Mouse (Mus musculus) forebrain, embryonic 12.5 days (tissue): ENCODE measurements around the gene Arf5. TPM values are rescaled to one million over a fixed set of nuclear protein-coding genes. Genes with fewer than 3 reads are reported as not detected.

Source experiments
- ATAC-seq: fragments of 200-750 bp; cut with Nextera tagmentation; 2 replicates; pipeline ENCODE4 v1.8.0; 2017; ENCODE audit warnings: moderate TSS enrichment; ENCODE audit not compliant: low FRiP score
- H3K27ac ChIP-seq: fragments of 300-500 bp; sonication (generic); 2 replicates; pipeline ENCODE4 v1.5.1; 2016; ENCODE audit warnings: mild to moderate bottlenecking
- H3K27me3 ChIP-seq: fragments of 300-500 bp; sonication (generic); 2 replicates; pipeline ENCODE4 v1.6.1; 2016; ENCODE audit warnings: mild to moderate bottlenecking
- H3K36me3 ChIP-seq: fragments of 300-500 bp; sonication (generic); replicated peaks from 2 replicates; pipeline ENCODE4 v1.6.1; 2016; ENCODE audit warnings: mild to moderate bottlenecking
- H3K4me1 ChIP-seq: fragments of 300-500 bp; sonication (generic); 2 replicates; pipeline ENCODE4 v1.6.1; 2016
- H3K4me2 ChIP-seq: fragments of 300-500 bp; sonication (generic); 2 replicates; pipeline ENCODE4 v1.6.1; 2016; ENCODE audit warnings: mild to moderate bottlenecking, moderate library complexity
- H3K4me3 ChIP-seq: fragments of 300-500 bp; sonication (generic); replicated peaks from 2 replicates; pipeline ENCODE4 v1.5.1; 2016; ENCODE audit warnings: mild to moderate bottlenecking
- H3K9ac ChIP-seq: fragments of 300-500 bp; sonication (generic); 2 replicates; pipeline ENCODE4 v1.6.1; 2016; ENCODE audit warnings: mild to moderate bottlenecking
- H3K9me3 ChIP-seq: fragments of 300-500 bp; sonication (generic); 2 replicates; pipeline ENCODE4 v1.6.1; 2016
- WGBS: fragments of 180-500 bp; shearing (Covaris S2); methylation state at CpG from one replicate; pipeline ENCODE4 v1.1.7; 2016; 5-methylcytosine and 5-hydroxymethylcytosine counted together
- polyA plus RNA-seq: library from polyadenylated mRNA; unstranded; fragments of >200 nt; fragmentation: Nextera tagmentation; extraction: Ambion mirVana; gene quantifications from 2 replicates; pipeline ENCODE4 v1.2.1, GENCODE M21; 2016

Gene Arf5
- polyA plus RNA-seq, 1 experiment from 2014 or later: 291 TPM

- Histone ChIP-seq H3K4me1 (peaks cover 24% of the 10 kb centered on the region), H3K27me3 (no peaks in the 10 kb centered on the region), H3K4me3 (no peak overlapping the region), H3K9me3 (no peaks in the 10 kb centered on the region), H3K36me3 (peaks cover 38% of the 10 kb centered on the region), H3K4me2 (no peak overlapping the region), H3K27ac (no peak overlapping the region), H3K9ac (no peak overlapping the region)
- no peak for ATAC-seq
- WGBS: 93% methylated on average over 14 of the region's 14 CpGs
These were observed 4.9 kb upstream of the Arf5 start for GRCm38 (mm10) chr6:28418449-28418848.

- Histone ChIP-seq H3K4me2 (peak overlapping the region; percentile 89), H3K4me3 (no peak overlapping the region), H3K9ac (no peak overlapping the region), H3K36me3 (peaks cover 38% of the 10 kb centered on the region), H3K27ac (no peak overlapping the region), H3K9me3 (no peaks in the 10 kb centered on the region), H3K4me1 (peaks cover 31% of the 10 kb centered on the region), H3K27me3 (no peaks in the 10 kb centered on the region)
- no peak for ATAC-seq
- 81% methylated on average over 2 of the region's 2 CpGs for WGBS
These were observed 3.7 kb upstream of the Arf5 start for GRCm38 (mm10) chr6:28419673-28420072.

- no peaks in the 10 kb centered on the region for H3K9me3 ChIP-seq
- H3K4me1 ChIP-seq: peaks cover 36% of the 10 kb centered on the region
- 84% methylated on average over 17 of the region's 17 CpGs for WGBS
- peak overlapping the region; percentile 90 for H3K4me3 ChIP-seq
- H3K4me2 ChIP-seq: peak overlapping the region; percentile 89
- no peak overlapping the region for H3K27ac ChIP-seq
- H3K27me3 ChIP-seq: no peaks in the 10 kb centered on the region
- peak overlapping the region; percentile 78; the same call in 1 of the 2 replicates for H3K9ac ChIP-seq
- H3K36me3 ChIP-seq: peaks cover 33% of the 10 kb centered on the region
- no peak for ATAC-seq
These were observed 3.0 kb upstream of the Arf5 start for GRCm38 (mm10) chr6:28420361-28420760.

- Histone ChIP-seq H3K4me3 (peak overlapping the region; percentile 90), H3K9me3 (no peaks in the 10 kb centered on the region), H3K36me3 (peaks cover 33% of the 10 kb centered on the region), H3K27ac (0 out of 2 replicates have a peak overlapping the region, but pooled peaks have one; percentile 20), H3K9ac (peak overlapping the region; percentile 78), H3K4me2 (peak overlapping the region; percentile 89), H3K4me1 (peaks cover 36% of the 10 kb centered on the region), H3K27me3 (no peaks in the 10 kb centered on the region)
- 30% methylated on average over 13 of the region's 13 CpGs for WGBS
- no peak for ATAC-seq
These were observed 2.5 kb upstream of the Arf5 start for GRCm38 (mm10) chr6:28420865-28421264.

- peak overlapping the region; percentile 20; the same call in 1 of the 2 replicates for H3K27ac ChIP-seq
- peaks cover 36% of the 10 kb centered on the region for H3K4me1 ChIP-seq
- peak overlapping the region; percentile 89 for H3K4me2 ChIP-seq
- H3K9me3 ChIP-seq: no peaks in the 10 kb centered on the region
- peak; percentile 85 for ATAC-seq
- H3K9ac ChIP-seq: peak overlapping the region; percentile 78
- under 1% methylated on average over 27 of the region's 27 CpGs for WGBS
- H3K27me3 ChIP-seq: no peaks in the 10 kb centered on the region
- peaks cover 36% of the 10 kb centered on the region for H3K36me3 ChIP-seq
- H3K4me3 ChIP-seq: peak overlapping the region; percentile 90
These were observed 1.8 kb upstream of the Arf5 start for GRCm38 (mm10) chr6:28421469-28422000.

GRCm38 (mm10) chr6:28422651-28423290 lies 589 bp upstream of the Arf5 start:
- H3K9me3 ChIP-seq: no peaks in the 10 kb centered on the region
- H3K27me3 ChIP-seq: no peaks in the 10 kb centered on the region
- peak overlapping the region; percentile 66; the same call in 1 of the 2 replicates for H3K4me2 ChIP-seq
- WGBS: 72% methylated on average over 15 of the region's 15 CpGs
- peak overlapping the region; percentile 86; the same call in 1 of the 2 replicates for H3K4me3 ChIP-seq
- H3K36me3 ChIP-seq: peaks cover 23% of the 10 kb centered on the region
- peaks cover 36% of the 10 kb centered on the region for H3K4me1 ChIP-seq
- ATAC-seq: no peak; the same call in 1 of the 2 replicates
- H3K9ac ChIP-seq: no peak overlapping the region
- H3K27ac ChIP-seq: no peak overlapping the region

GRCm38 (mm10) chr6:28423767-28424695 lies 671 bp downstream of the Arf5 start:
- Histone ChIP-seq H3K9me3 (no peaks in the 10 kb centered on the region), H3K4me3 (peak overlapping the region; percentile 86), H3K9ac (peak overlapping the region; percentile 94), H3K4me1 (peaks cover 36% of the 10 kb centered on the region), H3K27ac (peak overlapping the region; percentile 75), H3K27me3 (no peaks in the 10 kb centered on the region), H3K4me2 (peak overlapping the region; percentile 66), H3K36me3 (peaks cover 11% of the 10 kb centered on the region)
- WGBS: 12% methylated on average over 41 of the region's 46 CpGs
- ATAC-seq: peak; percentile 66

- Histone ChIP-seq H3K9me3 (no peaks in the 10 kb centered on the region), H3K4me2 (peak overlapping the region; percentile 66; the same call in 1 of the 2 replicates), H3K36me3 (peaks cover 9% of the 10 kb centered on the region), H3K9ac (no peak overlapping the region), H3K27ac (no peak overlapping the region), H3K27me3 (no peaks in the 10 kb centered on the region), H3K4me1 (peaks cover 29% of the 10 kb centered on the region), H3K4me3 (peak overlapping the region; percentile 86; the same call in 1 of the 2 replicates)
- no peak for ATAC-seq
- 98% methylated on average over 6 of the region's 6 CpGs for WGBS
These were observed 1.7 kb downstream of the Arf5 start for GRCm38 (mm10) chr6:28425019-28425418.

GRCm38 (mm10) chr6:28427096-28427839 lies 3.9 kb downstream of the Arf5 start, which contains the start of gene Fscn3:
Gene Fscn3, plus strand, starts transcription at chr6:28427789.
- Histone ChIP-seq H3K27me3 (no peaks in the 10 kb centered on the region), H3K36me3 (peaks cover 9% of the 10 kb centered on the region), H3K4me1 (peaks cover 13% of the 10 kb centered on the region), H3K4me3 (no peak within 1 kb of the TSS), H3K9me3 (no peaks in the 10 kb centered on the region), H3K9ac (no peak within 1 kb of the TSS), H3K27ac (no peak within 1 kb of the TSS), H3K4me2 (no peak within 1 kb of the TSS)
- 77% methylated on average over 3 of the region's 3 CpGs for WGBS
- ATAC-seq: no peak

- no peak for ATAC-seq
- Histone ChIP-seq H3K36me3 (peaks cover 9% of the 10 kb centered on the region), H3K4me3 (no peak within 1 kb of the TSS), H3K9ac (no peak within 1 kb of the TSS), H3K9me3 (no peaks in the 10 kb centered on the region), H3K27me3 (no peaks in the 10 kb centered on the region), H3K27ac (no peak within 1 kb of the TSS), H3K4me2 (no peak within 1 kb of the TSS), H3K4me1 (peaks cover 12% of the 10 kb centered on the region)
- WGBS: 87% methylated on average over 3 of the region's 3 CpGs
These were observed 4.9 kb downstream of the Arf5 start, which contains the start of gene Gcc1 for GRCm38 (mm10) chr6:28428290-28428689. Gene Gcc1, minus strand, starts transcription at chr6:28428390.

- peaks cover 3% of the 10 kb centered on the region for H3K4me1 ChIP-seq
- H3K27me3 ChIP-seq: no peaks in the 10 kb centered on the region
- H3K27ac ChIP-seq: no peak overlapping the region
- no peak overlapping the region for H3K4me3 ChIP-seq
- H3K9me3 ChIP-seq: no peaks in the 10 kb centered on the region
- no peak overlapping the region for H3K4me2 ChIP-seq
- WGBS: 96% methylated on average over 11 of the region's 11 CpGs
- H3K9ac ChIP-seq: no peak overlapping the region
- H3K36me3 ChIP-seq: peaks cover 9% of the 10 kb centered on the region
- no peak for ATAC-seq
These were observed 6.5 kb downstream of the Arf5 start for GRCm38 (mm10) chr6:28429870-28430269.
